Mouse (Mus musculus) lung, postnatal 4 days (tissue): ENCODE data around the gene Scube3.
A peak's percentile ranks its signal among the peaks of the same experiment; 100 is the strongest.

Experiments used
- DNase-seq, 2 experiments: peaks; one replicate each; pipeline ENCODE4 v3.0.0; 2021

Gene Scube3

DNA sequence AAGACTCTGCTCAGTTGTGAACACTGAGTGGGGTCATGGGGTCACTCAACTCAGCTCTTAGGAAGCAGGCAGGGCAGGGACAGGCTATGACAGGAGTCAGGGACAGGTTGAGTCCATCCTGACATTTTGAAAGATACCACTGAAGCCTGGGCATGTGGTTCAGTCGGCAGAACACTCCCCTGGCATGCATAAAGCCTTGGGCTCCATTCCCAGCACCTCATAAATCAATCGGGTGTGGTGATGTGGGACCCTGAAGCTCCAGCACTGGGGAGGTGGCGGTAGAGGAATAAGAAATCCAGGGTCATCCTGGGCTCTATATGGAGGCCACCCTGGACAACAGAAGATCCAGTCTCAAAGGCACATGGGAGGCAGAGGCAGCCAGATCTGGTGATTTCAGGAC, 6.4 kb upstream of the Scube3 start:
- DNase-seq = no peak

DNA sequence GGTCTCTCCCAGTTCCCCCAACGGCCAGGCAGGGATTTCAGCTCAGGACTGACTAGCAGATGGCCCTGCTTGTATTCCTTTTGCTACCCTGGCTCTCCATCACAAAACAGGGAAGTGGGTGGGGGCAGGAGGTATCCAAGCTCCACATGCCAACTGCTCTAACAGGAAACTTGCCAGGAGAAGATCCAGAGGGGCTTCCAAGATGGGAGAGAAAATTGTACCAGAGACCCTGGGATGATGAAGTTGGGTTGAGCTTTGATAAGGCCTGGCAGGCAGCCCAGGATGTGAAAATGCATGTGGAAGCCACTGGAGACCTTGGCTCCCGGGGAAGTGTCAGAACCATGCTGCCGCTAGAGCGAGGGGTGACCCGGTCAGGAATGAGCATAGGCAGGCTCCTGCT, 5.7 kb upstream of the Scube3 start:
- DNase-seq = no peak

DNA sequence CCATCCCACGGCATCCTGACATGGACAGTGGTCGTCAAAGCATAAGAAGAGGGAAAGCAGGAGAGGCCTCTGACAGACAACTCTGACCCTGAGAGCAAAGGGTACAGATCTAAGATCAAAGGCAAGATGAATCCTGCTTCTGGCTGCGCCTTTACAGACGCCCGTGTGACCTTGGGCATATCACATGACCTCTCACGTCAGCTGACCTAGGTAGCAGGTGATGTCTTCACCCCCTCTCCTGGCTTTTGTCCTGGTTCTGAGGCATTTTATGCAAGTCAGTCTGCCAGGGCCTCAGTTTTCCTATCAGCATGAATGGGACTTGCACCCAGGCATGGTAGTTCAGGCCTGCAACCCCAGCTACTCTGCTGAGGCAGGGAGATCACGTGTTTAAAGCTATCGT, 3.9 kb upstream of the Scube3 start:
- DNase-seq = no peak

DNA sequence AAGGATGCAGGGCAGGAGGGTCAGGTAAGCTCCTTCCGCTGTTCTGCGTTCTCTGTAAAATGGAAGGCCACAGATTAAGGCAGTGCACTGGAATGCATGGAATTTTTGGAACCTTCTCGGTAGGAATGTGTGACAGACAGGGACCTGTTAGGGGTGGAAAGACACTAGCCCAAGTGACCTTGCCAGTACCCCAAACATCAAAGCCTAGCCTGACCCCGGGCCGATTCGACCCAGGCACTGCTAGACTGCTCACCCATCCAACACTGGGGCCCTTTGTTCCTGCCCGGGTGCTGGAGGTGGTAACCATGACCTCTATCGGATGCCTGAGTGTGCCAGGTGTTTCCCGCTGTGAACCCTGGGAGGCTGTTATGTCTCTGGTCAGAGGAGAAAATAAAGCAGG, 3.3 kb upstream of the Scube3 start:
- no peak for DNase-seq

DNA sequence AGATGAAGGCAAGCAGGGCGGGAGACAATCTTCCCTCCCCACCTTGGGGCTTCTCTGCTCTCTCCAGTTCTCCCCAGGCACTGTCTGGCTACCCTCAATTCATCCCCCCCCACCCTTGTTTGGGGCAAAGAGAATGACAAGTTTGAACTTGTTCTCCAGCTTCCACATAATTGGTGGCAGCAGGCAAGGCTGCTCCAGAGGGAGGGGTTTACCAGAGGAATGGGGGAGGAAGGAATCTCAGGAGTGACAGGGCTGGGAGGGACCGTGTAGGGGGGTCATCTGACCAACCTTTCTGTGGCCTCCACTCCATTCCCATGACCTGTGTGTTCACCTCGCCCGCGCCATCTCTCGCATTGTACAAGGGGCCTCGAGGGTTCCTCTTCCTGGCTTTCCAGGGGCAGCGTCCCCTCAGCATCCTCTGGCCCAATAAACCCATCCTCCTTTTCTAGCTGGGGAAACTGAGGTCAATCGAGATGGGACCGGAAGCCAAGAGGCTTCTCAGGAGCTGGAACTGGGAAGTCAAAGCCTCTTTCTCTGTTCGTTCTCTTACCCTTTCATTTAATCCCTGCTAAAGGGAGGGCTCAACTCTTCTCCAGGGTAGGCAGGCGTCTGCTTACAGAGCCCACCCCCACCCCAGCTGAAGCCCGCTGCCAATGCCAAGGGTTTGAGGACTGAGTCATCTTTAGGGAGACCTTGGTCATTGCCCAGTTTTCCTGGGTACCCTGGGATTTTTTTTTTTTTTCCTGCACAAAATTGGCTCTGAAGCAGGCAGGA, 1.3 kb upstream of the Scube3 start:
- DNase-seq = no peak

DNA sequence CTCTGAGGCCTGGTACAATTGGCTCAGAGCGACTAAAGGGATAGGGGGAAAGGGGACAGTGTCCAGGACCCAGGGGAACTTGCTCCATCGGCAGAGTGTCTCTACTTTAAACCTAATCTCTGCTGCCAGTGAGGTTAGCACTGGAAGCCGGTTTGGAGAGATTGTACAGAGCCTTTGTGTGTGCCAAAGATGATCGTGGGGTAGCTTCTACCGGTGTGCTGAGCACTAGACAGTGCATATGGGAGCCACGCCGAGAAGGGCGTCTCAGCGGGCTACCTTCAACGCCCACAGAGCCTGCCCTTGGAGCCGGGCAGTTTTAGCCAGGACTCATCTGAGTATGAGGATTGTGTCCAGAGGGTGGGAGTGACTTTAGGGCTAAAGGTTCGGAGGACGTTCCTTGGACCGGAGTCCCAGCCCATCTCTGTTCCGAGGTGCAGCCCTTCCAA, 713 bp upstream of the Scube3 start:
- DNase-seq = no peak

DNA sequence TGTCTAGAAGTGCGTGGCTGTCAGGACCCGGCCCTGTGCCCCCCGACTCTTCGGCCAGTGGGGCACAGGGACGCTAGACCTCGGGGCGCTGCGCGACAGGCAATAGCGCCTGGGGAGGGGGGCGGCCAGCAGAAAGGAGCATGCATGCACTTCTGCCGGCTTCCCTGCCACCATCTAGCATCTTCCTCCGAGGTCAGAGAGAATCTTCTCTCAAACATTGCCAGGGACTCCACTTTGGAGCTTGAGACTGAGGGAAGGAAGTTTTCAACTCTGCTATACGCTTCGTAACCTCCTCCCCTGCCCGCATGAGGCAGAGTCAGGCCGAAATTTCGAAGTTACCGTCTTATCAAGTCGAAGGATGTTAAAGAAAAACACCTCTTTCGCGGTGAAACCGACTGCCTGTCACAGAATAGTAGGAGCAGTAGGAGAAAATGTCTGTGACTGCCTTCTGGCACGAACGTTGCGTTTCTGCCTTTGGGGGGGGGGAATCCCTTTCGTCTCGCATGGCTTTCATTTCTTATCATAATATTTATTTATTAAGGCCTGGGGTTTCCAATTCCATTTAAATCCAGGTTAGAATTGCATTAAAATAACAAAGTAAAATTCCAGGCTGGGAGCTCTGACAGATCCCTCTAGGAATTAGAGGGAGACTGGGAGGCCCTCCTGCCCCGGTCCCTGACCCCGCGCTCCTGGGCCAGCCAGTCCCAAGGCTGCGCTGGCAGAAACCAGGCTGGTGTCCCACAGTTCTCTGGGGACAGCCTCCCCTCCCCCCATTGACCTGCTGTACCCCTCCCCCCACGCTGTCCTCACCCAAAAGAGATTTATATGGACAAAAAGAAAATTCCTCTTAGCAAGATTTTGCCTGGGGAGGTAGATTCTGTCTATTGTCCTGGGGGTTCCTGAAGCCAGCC, 1.0 kb downstream of the Scube3 start:
- no peak for DNase-seq

DNA sequence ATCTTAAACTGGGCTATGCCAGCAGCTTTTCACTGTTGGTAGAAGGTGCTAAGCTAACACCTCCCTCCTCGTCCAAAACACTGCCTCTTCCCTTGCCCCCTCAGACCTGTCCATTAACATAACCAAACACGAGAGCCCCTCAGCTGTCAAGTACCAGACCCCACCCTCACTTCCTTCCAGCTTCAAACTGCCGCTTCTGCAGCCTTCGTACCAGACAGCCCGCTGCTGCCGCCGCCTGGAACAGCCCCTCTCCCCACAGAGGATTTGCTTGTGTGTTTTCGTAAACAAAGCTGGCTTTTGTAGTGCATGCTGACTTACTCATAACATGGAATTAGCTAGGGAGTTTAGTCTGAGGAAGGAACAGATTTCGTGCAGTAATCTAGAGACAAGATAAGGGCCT, 1.8 kb downstream of the Scube3 start:
- DNase-seq = no peak

DNA sequence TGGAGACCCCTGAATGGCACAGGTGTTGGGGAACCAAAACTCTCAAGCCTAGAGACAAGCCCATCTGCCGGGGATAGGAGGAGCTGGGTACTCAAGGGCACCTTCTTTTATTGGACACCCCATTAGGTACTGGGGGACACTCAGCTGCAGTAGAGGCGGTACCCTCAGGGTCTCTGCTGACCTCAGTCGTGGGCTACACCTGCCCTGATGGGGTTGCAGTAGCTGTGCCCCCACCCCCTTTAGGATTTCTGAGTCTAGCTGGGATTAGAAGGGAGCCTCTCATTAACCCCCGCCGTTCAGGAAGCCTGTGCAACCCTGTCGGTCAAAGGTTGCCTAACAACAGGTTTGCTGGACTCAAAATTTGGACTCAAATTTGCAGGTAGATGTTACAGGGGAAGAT, 2.3 kb downstream of the Scube3 start:
- DNase-seq = no peak

DNA sequence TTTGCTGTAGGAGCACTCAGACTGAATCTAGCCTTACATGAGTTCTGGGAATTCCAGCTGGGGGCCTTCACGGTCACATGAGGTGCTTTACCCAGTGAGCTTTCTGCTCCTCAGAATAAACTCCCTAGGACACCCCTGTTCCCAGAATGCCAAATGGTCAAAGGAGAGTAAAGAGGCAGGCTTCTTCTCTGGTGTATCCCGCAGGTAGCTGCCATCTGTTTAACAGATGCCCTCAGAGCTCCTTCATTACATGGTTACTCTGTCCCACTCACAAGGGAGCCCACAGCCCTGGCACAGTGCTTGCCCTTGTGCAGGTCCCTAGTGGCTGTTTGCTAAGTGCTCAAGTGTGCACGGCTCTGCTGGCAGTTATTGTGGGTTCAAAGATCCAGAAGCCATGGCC, 6.3 kb downstream of the Scube3 start:
- DNase-seq = no peak

DNA sequence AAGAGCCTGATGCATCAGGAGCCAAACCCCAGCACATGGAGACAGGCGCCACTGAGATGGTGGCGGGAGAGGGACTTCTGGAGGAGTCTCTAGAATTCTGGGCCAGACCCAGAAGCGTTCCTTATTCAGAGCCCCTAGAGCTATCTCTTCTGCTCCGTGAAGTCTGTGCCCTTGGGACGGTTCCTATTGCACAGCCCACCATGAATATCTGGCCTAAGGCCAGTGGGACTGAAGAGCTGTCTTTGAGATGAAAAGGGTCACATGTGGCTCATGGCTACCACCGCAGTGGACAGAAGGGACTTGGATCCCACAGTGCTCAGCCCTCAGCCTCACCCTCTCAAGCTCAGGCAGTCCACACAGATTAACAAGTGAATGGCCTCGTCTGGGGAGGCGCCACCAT, 7.8 kb downstream of the Scube3 start:
- no peak for DNase-seq

DNA sequence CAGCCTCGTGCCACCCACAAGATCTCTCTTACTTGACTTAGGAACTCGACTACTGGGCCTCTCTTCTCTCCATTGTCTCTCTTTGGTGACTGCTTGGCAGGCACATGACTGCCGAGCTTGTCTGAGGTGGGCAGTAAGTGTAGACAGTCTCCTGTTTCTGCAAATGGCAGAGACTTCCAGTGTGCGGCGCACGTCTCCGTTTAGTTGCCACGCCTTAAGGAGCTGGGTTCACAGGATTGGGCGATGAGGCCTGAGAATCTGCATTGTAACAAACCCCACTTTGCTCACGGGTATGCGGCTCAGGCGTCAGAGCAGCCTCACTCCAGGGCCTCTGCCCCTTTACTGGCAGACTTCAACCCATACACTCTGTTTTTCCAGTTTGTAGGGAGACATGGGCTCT, 8.5 kb downstream of the Scube3 start:
- DNase-seq = no peak

DNA sequence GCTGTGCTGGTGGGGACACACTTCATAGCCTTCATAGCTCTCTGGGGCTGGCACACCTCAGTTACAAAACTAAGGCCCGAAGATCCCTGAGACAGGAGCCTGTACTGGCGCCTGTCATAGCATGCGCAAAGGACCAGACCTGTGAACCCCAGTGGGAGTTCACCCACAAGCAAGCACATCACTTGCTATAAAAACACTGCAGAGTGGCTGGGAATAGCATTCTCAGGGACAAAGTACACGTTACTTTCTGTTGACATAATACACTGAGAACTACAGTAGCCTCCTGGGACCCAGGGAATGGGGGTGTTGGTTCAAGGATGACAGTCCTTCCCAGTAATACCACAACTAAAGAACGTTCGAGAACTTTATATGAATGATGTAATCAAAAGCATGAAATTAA, 11.2 kb downstream of the Scube3 start:
- no peak for DNase-seq

DNA sequence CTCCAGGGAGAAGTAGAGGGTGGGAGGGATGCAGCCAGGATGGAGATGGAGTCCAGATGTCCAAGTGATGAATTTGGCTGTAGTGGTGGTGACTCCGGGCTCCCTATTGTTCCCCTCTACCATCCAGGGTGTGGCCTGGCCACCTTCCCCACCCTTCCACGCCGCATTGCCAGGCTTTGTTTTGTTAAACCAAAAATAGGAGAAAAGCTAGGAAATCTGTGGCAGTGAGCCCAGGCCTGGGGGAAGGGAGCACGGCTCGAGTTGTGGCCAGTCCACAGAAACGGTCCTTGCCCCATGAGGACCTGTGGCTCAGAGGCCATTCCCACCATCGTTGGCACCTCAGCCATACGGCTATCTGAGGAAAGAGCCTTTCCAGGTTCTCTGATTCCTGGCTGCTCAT, 13.0 kb downstream of the Scube3 start:
- DNase-seq = no peak

DNA sequence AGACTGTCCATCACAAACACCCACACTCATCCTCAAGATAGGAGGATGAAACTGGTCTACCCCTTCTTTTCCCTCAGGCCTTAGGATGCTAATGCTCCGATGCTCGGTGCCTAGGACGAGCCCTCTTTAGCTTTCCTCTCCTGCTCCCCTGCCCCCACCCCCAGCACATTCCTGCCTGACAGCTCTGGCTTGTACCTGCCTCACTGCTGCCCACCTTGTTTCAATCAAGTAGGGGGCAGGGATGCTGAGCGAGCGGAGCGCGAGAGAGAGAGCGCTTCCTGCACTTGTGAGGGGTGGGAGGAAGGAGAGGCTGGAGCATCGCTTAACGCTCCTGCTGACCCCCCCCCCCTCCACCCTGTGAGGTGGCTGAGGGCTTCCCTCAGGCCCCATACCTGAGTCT, 18.4 kb downstream of the Scube3 start:
- no peak for DNase-seq

DNA sequence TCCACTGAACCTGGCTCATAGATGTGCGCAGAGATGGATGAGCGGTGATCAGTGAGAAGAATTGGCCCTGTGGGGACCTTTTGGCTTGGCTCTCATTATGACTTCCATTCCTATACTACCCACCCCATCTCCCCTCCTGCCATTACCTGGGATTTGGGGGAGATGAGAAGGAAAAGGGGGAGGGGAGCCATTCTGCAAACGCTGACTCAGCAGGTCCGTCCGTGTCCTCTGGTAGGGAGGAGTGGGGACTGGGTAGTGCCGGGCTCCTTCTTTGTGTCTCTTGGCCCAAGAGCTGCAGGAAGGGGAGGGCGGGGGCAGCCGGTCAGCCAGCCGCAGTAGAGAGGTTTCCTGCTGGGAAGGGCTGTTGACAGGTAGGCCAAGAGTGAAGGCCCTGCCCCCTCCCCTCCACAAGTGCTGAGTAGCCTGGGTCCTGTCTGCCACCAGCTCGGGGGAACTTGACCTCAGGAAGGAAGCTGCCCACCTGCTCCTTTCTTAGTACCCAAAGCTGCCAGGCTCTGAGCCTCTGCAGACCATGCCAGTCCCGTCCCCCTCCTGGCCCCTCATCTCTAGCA, 19.5 kb downstream of the Scube3 start:
- no peak for DNase-seq

DNA sequence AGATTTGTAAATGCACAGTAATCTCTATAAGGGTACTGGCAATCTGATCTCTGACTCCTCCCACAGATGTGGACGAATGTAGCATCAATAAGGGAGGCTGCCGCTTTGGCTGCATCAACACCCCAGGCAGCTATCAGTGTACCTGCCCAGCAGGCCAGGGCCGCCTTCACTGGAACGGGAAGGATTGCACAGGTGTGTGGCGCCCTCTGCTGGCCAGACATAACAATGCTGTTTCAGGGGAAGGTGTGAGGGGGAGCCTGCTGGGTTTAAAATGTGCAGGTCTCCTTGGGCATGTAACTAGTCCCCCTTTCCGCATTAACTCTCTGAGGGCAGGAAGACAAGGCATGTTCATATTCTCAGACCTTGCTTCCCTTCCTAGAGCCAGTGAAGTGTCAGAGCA, 21.7 kb downstream of the Scube3 start:
- peak; percentile 75 to 84 for DNase-seq

DNA sequence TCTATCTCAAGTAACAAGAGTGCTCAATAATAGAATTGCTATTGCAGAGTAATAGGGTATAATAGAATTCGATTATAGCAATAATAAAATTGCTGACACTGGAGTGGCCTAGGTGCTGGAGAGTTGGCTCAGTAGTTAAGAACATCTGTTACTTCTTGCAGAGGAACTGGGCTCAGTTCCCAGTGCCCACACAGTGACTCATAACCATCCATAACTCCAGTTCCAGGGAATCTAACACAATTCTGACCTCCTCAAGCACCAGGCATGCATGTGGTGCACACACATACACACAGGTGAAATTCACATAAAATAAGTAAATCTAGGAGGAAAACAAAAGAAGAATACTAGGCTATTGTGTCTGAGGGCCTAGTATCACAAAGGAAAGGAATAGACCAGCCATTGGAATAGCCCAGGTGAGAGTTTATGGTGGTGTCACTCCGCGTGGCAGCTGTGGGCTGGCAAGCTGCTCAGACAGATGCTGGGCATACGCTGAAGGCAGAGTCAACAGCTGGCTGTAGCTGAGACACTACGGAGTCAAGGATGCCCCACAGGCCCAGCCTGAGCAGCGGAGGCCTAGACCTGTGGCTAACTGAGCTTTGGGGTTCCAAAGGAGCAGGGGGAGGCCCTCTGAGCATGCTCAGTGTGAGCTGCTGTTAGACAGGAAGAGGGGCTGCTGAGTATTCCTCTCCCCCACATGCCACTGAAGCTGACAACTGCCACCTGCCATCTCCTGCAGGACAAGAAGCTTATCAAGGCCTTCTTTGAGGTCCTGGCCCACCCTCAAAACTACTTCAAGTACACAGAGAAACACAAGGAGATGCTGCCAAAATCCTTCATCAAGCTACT, 28.7 kb downstream of the Scube3 start:
- no peak for DNase-seq

DNA sequence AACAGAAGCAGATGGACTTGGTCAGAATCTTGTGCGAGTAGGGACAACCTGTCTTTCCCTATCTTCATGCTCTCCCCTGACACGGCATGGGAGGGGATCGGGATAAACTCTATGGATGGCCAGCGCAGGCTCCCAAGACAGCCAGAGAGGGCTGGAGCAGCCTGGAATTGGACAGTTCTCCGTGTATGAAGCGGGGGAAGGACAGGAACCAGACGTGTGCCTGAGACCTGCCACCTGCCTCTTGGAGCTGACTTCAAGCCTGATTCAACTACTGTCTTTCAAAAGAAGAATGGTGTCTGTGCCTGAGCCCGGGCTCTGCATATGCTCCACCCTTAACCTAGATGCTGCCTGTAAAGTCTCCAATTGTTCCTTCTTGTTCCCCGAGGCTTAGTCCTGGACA, 30.7 kb downstream of the Scube3 start:
- DNase-seq = peak; percentile 29 to 62

DNA sequence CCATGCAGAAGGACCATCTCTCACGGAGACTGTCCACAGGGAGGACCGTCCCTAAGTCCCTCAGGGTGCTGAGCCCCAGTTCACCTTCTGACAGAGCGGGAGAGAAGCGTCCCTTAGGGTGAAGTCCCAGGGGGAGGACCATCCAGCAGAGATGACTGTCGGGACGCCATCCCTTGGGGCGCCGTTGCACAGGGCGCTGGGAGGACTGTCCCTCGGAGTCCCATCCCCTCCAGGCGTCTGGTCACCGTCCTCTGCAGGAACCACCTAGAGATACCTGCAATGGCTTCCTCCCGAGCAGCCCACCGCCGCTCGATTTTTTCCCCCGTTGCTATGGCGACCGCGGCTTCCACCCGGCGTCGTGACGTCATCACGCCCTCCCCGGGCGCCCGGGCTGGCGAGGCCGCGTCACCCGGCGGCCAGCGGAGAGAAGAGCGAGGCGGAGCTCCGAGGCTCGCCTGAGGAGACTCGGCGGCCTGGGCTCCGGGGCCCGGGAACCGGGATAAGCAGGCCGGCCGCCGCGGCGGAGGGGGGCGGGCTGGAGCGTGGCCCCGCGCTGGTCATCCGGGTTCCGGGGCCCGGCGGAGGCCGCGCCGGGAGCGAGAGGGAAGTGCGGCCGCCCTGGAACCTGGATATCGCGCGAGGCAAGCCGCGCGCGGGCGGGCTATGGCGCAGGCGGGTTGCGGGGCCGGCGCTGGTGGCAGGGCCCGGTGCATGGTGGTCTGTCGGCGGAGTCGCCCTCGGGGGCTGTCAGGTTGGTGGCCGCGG, 35.0 kb downstream of the Scube3 start, which contains the start of gene Zfp523:
Gene Zfp523, plus strand, starts transcription at position 355 of the 765 bp plus-strand sequence.
- DNase-seq = peak; percentile 92 to 95

DNA sequence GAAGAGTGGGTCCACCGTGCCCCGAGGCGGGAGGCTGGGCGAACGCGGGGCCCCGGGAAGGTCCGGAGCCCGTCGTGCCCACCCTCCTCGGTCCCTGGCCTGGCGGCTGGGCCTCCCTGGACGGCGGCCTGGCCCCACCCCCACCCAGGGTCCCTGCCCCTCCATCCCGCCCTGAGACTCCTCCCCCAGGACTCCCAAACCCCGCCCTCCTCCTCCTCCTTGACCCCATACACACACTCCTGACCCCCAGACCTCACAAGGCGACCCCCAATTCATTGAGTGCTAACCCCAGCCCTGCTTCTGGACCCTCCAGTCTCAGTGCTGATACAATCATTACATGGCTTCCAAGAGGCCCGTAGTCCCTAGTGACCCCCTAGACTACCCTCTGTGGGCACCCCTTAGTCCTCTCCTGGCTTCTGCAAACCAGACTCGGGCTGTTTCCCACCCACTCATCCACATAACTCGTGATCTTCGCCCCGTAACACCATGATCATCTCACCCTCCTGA, 35.7 kb downstream of the Scube3 start:
- no peak for DNase-seq

DNA sequence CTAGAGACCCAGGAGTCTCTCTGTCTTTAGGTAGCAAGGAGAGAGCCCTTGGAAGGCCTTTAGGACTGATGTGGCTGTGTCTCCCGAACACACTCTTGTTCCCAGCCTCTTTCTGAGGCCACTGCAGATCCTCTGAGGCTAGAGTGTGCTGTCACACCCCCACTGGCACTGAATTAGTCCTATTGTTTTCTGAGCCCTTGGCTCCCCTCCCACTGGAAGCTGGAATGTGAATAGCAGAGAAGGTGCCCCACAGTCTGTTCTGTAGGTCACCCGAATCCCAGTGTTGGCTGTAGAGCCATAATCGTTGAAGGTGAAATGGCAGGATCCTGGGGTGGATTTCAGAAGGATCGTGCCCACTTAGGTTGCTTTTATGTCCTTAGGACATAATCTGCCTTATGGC, 38.4 kb downstream of the Scube3 start:
- DNase-seq = peak in 1 of 2 experiments; percentile 36
